Mouse (Mus musculus): Measurements from ENCODE around the gene Gm49027. TPM values are rescaled to one million over a fixed set of nuclear protein-coding genes. Genes with fewer than 3 reads are reported as not detected.
"Not testable (repeated sequence)": the region's sequence is repeated elsewhere in the genome, so short reads cannot be mapped to it uniquely, and the experiment has no call there.

Gene Gm49027
- polyA plus RNA-seq, 1 experiment from 2014 or later = 0.27 TPM

DNA sequence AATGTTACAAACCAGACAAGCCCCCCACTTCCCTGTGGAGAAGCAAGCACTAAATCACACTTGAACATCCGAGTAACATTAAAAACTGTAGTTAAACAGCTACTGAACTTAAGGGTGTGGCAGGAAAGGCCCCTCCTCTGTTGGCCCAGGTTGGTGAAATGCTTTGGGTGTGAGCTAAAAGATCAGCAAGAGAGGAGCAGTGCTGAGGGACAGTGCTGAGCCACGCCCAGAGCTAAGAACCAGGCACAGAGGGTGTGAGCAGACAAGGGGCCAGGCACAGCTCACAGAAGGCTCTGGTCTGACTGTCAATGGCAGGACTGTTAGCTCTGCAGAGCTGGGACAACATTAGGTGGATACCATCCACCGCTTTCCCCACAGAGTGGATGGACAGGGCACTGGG, 13.2 kb downstream of the Gm49027 start:
- Histone ChIP-seq H3K36me3 (ENCODE audit: control insufficient read depth, insufficient read depth, low read length) (peaks cover 10% of the 10 kb centered on the region), H3K4me2 (ENCODE audit: low read depth) (no peak overlapping the region), H3K27me3 (ENCODE audit: control insufficient read depth, insufficient read depth, low read length) (0 out of 2 replicates have a peak, but pooled peaks cover 2% of the 10 kb centered on the region), H3K27ac (ENCODE audit: low read depth, low read length) (no peak overlapping the region), H3K4me1 (ENCODE audit: control insufficient read depth, insufficient read depth, low read length) (no peaks in the 10 kb centered on the region), H3K4me3 (ENCODE audit: low read depth, low read length) (no peak overlapping the region), H3K9ac (ENCODE audit: low read length) (no peak overlapping the region), H3K9me3 (ENCODE audit: control insufficient read depth, low read length) (no peaks in the 10 kb centered on the region)
- DNase-seq (ENCODE audit: low spot score) = no peak
- no peak for ATAC-seq (ENCODE audit: insufficient read depth, low FRiP score, low TSS enrichment)
- WGBS = 79% methylated on average over 3 of the region's 3 CpGs

DNA sequence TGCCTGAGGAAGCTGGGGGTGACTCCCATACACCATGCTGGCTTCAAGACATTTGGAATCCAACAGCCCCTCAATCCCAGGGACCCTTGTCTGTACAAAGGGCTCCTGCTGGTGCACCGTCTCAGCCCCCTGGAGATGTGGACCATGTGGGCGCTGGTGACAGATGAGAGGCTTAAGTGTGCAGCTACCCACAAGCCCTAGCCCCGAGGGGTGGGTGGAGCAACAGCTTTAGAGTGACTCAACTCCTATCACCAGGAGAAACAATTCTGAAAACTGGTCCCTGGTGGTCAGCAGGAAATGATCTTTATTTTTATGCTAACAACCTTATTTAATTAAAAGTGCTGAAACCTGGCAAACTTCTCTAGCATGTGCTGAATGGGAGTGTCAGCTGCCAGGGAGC, 13.9 kb downstream of the Gm49027 start:
- not testable (repeated sequence) for ATAC-seq (ENCODE audit: insufficient read depth, low FRiP score, low TSS enrichment); H3K9ac ChIP-seq (ENCODE audit: low read length); H3K4me3 ChIP-seq (ENCODE audit: low read depth, low read length); H3K4me2 ChIP-seq (ENCODE audit: low read depth); H3K27ac ChIP-seq (ENCODE audit: low read depth, low read length); H3K9me3 ChIP-seq (ENCODE audit: control insufficient read depth, low read length); H3K4me1 ChIP-seq (ENCODE audit: control insufficient read depth, insufficient read depth, low read length); DNase-seq (ENCODE audit: low spot score); H3K27me3 ChIP-seq (ENCODE audit: control insufficient read depth, insufficient read depth, low read length); H3K36me3 ChIP-seq (ENCODE audit: control insufficient read depth, insufficient read depth, low read length)
- 88% methylated on average over 3 of the region's 3 CpGs for WGBS

DNA sequence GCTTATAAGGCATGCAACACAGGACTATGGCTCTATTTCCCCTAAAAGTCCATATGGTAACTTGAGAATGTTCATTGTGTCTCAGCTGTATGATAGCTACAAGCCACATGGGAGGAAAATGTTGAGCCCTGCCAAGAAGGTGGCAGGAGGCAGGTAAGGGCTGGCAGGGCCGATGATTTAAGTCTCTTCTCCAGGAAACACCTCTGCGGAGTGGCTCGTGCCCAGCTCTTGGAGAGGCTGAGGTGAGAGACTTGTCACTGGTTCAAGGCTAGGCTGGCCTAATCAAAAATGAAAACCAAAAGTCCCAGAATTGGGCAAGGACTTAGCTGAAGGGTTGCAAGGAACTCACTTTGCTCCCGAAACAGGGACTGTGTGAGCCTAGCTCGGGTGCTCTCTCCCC, 15.1 kb downstream of the Gm49027 start, which contains the start of gene B3gnt4:
B3gnt4 (plus strand) TSS at position 301 of the 400 bp plus-strand sequence.
- no peaks in the 10 kb centered on the region for H3K4me1 ChIP-seq (ENCODE audit: control insufficient read depth, insufficient read depth, low read length)
- H3K9me3 ChIP-seq (ENCODE audit: control insufficient read depth, low read length) = no peaks in the 10 kb centered on the region
- no peak within 1 kb of the TSS for H3K9ac ChIP-seq (ENCODE audit: low read length)
- no peak within 1 kb of the TSS for H3K27ac ChIP-seq (ENCODE audit: low read depth, low read length)
- peaks cover 7% of the 10 kb centered on the region; the same call in 1 of the 2 replicates for H3K36me3 ChIP-seq (ENCODE audit: control insufficient read depth, insufficient read depth, low read length)
- H3K4me3 ChIP-seq (ENCODE audit: low read depth, low read length) = no peak within 1 kb of the TSS
- WGBS = 90% methylated on average over 5 of the region's 5 CpGs
- H3K27me3 ChIP-seq (ENCODE audit: control insufficient read depth, insufficient read depth, low read length) = 0 out of 2 replicates have a peak, but pooled peaks cover 2% of the 10 kb centered on the region
- H3K4me2 ChIP-seq (ENCODE audit: low read depth) = no peak within 1 kb of the TSS
- ATAC-seq (ENCODE audit: insufficient read depth, low FRiP score, low TSS enrichment) (no peak), DNase-seq (ENCODE audit: low spot score) (no peak)

DNA sequence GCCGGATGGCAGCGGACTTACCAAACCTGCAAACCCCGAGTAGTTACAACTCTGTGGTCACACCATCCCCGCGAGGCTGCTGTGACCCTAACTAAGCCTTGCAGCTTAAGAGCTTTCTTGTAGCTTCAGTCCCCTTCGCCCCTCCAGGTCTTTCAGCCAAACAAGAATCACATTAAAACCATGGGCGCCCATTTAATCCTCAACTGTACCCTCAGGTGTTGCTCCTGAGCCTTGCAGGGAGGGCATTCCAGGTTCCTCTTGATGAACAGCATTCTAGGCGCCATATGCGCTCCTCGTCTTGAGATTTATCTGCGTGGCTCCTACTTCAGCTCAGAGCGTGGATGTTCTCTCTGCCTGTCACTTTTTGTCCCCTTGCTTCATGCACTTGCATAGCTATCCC, 16.4 kb downstream of the Gm49027 start:
- Histone ChIP-seq H3K27me3 (ENCODE audit: control insufficient read depth, insufficient read depth, low read length) (0 out of 2 replicates have a peak, but pooled peaks cover 2% of the 10 kb centered on the region), H3K4me3 (ENCODE audit: low read depth, low read length) (peak overlapping the region; percentile 56), H3K27ac (ENCODE audit: low read depth, low read length) (no peak overlapping the region), H3K9me3 (ENCODE audit: control insufficient read depth, low read length) (no peaks in the 10 kb centered on the region), H3K4me1 (ENCODE audit: control insufficient read depth, insufficient read depth, low read length) (no peaks in the 10 kb centered on the region), H3K36me3 (ENCODE audit: control insufficient read depth, insufficient read depth, low read length) (peaks cover 7% of the 10 kb centered on the region; the same call in 1 of the 2 replicates), H3K4me2 (ENCODE audit: low read depth) (peak overlapping the region; percentile 77), H3K9ac (ENCODE audit: low read length) (peak overlapping the region; percentile 55)
- ATAC-seq (ENCODE audit: insufficient read depth, low FRiP score, low TSS enrichment) (no peak), DNase-seq (ENCODE audit: low spot score) (peak; percentile 35)
- WGBS = 8% methylated on average over 12 of the region's 12 CpGs

DNA sequence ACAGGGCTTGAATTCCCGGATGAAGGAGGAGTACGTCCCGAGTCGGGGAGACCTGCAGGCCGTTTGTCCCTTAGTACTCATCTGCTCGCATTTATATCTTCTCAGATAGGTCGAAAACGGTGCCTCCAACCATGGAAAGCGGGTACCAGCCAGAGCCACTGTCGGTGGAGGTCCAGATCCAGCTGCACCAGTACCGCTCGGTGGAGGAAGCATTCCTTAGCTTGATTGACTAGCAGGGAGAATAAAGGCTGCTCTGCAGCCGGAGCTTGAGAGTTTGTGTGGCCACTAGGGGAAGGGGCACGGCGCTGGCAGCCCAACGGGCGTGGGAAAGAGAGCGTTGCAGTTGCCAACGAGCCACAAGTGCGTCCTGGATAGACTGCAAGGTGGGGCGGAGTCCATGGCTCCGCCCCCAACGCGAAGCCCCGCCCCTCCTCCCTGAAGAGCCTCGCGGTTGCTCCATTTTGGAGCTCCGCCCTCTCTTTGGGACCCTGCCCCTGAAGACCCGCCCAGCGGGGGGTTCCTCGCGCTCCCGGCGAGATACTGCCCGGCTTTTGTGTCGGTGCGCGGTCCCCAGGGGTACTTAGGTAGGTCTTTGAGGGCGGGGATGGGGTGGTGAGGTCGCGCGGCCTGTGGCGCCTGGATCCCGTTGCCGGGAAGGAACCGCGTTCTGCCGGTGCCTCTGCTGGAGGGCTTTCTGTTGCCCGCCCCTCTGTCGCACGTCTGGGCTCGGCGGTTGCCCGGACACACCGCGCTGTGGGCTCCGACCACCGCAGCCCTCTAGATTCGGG, 17.2 kb downstream of the Gm49027 start:
- Histone ChIP-seq H3K36me3 (ENCODE audit: control insufficient read depth, insufficient read depth, low read length) (peaks cover 7% of the 10 kb centered on the region; the same call in 1 of the 2 replicates), H3K4me2 (ENCODE audit: low read depth) (peak overlapping the region; percentile 77), H3K4me1 (ENCODE audit: control insufficient read depth, insufficient read depth, low read length) (no peaks in the 10 kb centered on the region), H3K27me3 (ENCODE audit: control insufficient read depth, insufficient read depth, low read length) (0 out of 2 replicates have a peak, but pooled peaks cover 2% of the 10 kb centered on the region), H3K27ac (ENCODE audit: low read depth, low read length) (no peak overlapping the region), H3K9me3 (ENCODE audit: control insufficient read depth, low read length) (no peaks in the 10 kb centered on the region), H3K9ac (ENCODE audit: low read length) (peak overlapping the region; percentile 55), H3K4me3 (ENCODE audit: low read depth, low read length) (peak overlapping the region; percentile 56)
- ATAC-seq (ENCODE audit: insufficient read depth, low FRiP score, low TSS enrichment) (peak; percentile 88), DNase-seq (ENCODE audit: low spot score) (peak; percentile 96)
- WGBS = under 1% methylated on average over 56 of the region's 59 CpGs

DNA sequence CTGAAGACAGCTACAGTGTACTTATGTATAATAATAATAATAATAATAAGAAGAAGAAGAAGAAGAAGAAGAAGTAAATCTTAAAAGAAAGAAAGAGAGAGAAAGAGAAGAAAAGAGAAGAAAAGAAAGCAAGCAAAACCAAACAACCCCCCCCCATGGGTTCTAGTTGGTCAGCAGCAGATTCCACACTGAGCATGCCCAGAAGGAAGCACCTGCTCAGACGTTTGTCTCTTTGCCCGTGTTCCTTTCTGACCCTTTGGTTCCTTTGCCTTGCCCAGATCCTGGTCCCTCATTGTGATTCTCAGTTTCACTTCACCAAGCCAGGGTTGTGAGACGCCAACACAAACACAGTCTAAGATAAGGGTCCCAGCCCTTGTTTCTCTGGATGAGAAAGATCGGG, 23.3 kb downstream of the Gm49027 start:
- Histone ChIP-seq H3K4me3 (ENCODE audit: low read depth, low read length) (no peak overlapping the region), H3K4me1 (ENCODE audit: control insufficient read depth, insufficient read depth, low read length) (no peaks in the 10 kb centered on the region), H3K9me3 (ENCODE audit: control insufficient read depth, low read length) (no peaks in the 10 kb centered on the region), H3K27ac (ENCODE audit: low read depth, low read length) (no peak overlapping the region), H3K4me2 (ENCODE audit: low read depth) (no peak overlapping the region), H3K27me3 (ENCODE audit: control insufficient read depth, insufficient read depth, low read length) (no peaks in the 10 kb centered on the region), H3K9ac (ENCODE audit: low read length) (no peak overlapping the region), H3K36me3 (ENCODE audit: control insufficient read depth, insufficient read depth, low read length) (no peaks in the 10 kb centered on the region)
- DNase-seq (ENCODE audit: low spot score) (no peak), ATAC-seq (ENCODE audit: insufficient read depth, low FRiP score, low TSS enrichment) (no peak)
- WGBS = 90% methylated on average over 4 of the region's 4 CpGs

DNA sequence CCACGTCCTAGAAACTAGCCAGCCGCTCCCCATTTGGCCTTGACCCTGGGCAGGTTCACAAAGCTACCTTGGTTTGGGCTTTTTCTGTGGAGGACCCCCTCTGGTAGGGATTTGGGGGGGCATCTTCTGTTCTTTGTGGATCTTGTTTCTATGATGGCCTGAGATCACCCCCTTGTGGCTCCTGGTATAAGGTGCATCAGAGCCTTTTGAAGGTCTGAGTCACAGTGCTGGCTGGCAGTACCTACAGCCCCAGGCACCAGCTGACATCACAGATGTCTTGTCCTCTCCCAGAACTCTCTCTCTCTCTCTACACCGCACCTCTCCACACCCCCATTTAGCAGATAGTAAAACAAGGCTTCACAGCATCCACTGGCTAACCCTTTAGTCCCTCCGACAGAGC, 25.6 kb downstream of the Gm49027 start:
- ATAC-seq (ENCODE audit: insufficient read depth, low FRiP score, low TSS enrichment) = no peak
- H3K27ac ChIP-seq (ENCODE audit: low read depth, low read length) = no peak overlapping the region
- DNase-seq (ENCODE audit: low spot score) = no peak
- no peaks in the 10 kb centered on the region for H3K36me3 ChIP-seq (ENCODE audit: control insufficient read depth, insufficient read depth, low read length)
- WGBS = 43% methylated on average over 4 of the region's 4 CpGs
- no peak overlapping the region for H3K9ac ChIP-seq (ENCODE audit: low read length)
- H3K27me3 ChIP-seq (ENCODE audit: control insufficient read depth, insufficient read depth, low read length) = no peaks in the 10 kb centered on the region
- no peaks in the 10 kb centered on the region for H3K9me3 ChIP-seq (ENCODE audit: control insufficient read depth, low read length)
- no peaks in the 10 kb centered on the region for H3K4me1 ChIP-seq (ENCODE audit: control insufficient read depth, insufficient read depth, low read length)
- H3K4me3 ChIP-seq (ENCODE audit: low read depth, low read length) = no peak overlapping the region
- H3K4me2 ChIP-seq (ENCODE audit: low read depth) = no peak overlapping the region

DNA sequence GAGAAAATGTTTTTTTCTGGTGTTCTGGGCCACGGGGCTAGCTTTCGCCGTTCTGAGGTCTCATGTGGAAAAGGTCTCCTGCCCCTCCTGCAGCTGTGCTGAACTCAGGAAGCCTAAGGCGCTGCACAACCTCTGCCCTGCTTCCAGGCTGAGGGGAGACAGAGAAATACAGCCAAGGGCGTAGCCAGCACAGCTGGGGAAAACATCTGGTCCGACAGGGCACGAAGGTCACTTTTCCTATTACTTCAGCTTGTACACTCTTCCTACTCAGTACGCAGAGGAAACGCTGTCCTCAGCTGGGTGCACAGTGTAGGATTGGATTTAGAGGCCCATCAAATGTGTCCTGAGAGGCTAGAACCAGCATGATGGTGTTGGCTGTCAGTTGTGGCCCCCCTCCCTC, 35.4 kb downstream of the Gm49027 start:
- no peak overlapping the region for H3K4me3 ChIP-seq (ENCODE audit: low read depth, low read length)
- 0 out of 2 replicates have a peak, but pooled peaks cover 4% of the 10 kb centered on the region for H3K4me1 ChIP-seq (ENCODE audit: control insufficient read depth, insufficient read depth, low read length)
- no peak overlapping the region for H3K4me2 ChIP-seq (ENCODE audit: low read depth)
- WGBS = 46% methylated on average over 9 of the region's 9 CpGs
- no peaks in the 10 kb centered on the region for H3K27me3 ChIP-seq (ENCODE audit: control insufficient read depth, insufficient read depth, low read length)
- H3K27ac ChIP-seq (ENCODE audit: low read depth, low read length) = no peak overlapping the region
- ATAC-seq (ENCODE audit: insufficient read depth, low FRiP score, low TSS enrichment) = no peak
- DNase-seq (ENCODE audit: low spot score) = no peak
- no peaks in the 10 kb centered on the region for H3K9me3 ChIP-seq (ENCODE audit: control insufficient read depth, low read length)
- no peaks in the 10 kb centered on the region for H3K36me3 ChIP-seq (ENCODE audit: control insufficient read depth, insufficient read depth, low read length)
- no peak overlapping the region for H3K9ac ChIP-seq (ENCODE audit: low read length)

Measured in neural tube, embryonic 11.5 days (tissue).